Comparison of ENCODE assay signal across 8 mouse cellular contexts in the genomic region with DNA sequence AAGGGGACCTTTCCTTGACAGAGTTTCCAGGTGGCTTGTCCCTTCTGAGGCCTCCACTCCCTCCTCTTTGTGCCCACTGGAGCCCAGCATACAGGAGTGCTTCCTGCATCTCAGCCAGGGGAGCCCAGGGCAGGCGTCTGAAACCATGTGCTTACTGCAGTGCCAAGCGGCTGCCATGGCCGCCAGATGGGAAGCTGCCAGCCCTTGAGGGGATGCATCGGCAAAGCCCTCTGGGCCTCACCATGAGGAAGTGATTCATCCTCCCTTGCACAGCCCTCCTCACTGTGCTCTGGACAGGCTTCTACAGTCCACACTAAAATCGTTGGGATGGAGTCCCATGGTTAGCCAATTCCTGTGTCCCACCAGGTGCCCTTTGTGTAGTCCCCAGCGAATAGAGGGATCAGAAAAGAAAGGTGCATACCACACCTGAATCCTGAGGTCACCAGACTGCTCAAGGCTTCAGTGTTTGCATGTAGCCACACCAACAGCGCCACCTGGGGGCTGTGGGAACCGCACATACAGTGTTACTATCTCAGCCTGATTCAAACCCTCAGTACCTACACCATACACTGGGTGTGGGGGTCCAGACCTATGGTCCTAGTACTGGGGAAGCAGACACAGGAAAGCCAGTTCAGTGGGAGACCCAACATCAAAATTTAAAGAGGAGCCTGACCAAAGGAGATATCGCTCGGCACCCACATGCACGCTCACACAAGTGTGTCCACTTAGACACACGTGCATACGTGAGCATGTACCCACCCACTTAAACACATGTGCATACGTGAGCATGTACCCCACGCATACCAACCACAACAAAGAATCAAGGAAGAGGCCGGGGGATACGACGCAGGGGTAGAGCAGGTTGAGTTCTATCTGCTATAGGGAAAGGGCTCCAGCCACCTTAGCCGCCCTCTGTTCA. TPM values are rescaled to one million over a fixed set of nuclear protein-coding genes. Genes with fewer than 3 reads are reported as not detected.
DNase-seq lines count a peak whose midpoint lies in the region; ATAC-seq and TF ChIP-seq lines count a peak whose summit lies in the region.

No protein-coding gene starts in this region.

- no peak overlapping the region for H3K4me3 ChIP-seq in forebrain, embryonic 11.5 days (ENCODE audit: low read depth, low read length)
- no peak overlapping the region for H3K4me3 ChIP-seq in forebrain, embryonic 12.5 days (replicated peaks)
- no peak overlapping the region for H3K4me3 ChIP-seq in thymus, adult 2 months (ENCODE audit: control insufficient read depth, insufficient read depth, low read length)
- no peak overlapping the region for H3K4me3 ChIP-seq in midbrain, embryonic 14.5 days (replicated peaks; ENCODE audit: low read depth, low read length)

- 85% methylated on average over 19 of the region's 19 CpGs for WGBS in forebrain, embryonic 11.5 days
- WGBS in forebrain, embryonic 12.5 days: 82% methylated on average over 19 of the region's 19 CpGs
- 68% methylated on average over 19 of the region's 19 CpGs for WGBS in thymus, adult 2 months
- WGBS in midbrain, embryonic 14.5 days: 82% methylated on average over 19 of the region's 19 CpGs

- H3K4me2 ChIP-seq in forebrain, embryonic 11.5 days (ENCODE audit: low read depth, low read length, severe bottlenecking): no peak overlapping the region
- H3K4me2 ChIP-seq in forebrain, embryonic 12.5 days: no peak overlapping the region
- no peak overlapping the region for H3K4me2 ChIP-seq in midbrain, embryonic 14.5 days (ENCODE audit: low read length)

- no peaks in the 10 kb centered on the region for H3K4me1 ChIP-seq in forebrain, embryonic 11.5 days (replicated peaks; ENCODE audit: control insufficient read depth, insufficient read depth, low read length)
- H3K4me1 ChIP-seq in forebrain, embryonic 12.5 days: no peaks in the 10 kb centered on the region
- no peaks in the 10 kb centered on the region for H3K4me1 ChIP-seq in thymus, adult 2 months (replicated peaks; ENCODE audit: control insufficient read depth, insufficient read depth, low read length)
- H3K4me1 ChIP-seq in midbrain, embryonic 14.5 days (ENCODE audit: control insufficient read depth, insufficient read depth, low read length): no peaks in the 10 kb centered on the region

- ATAC-seq in forebrain, embryonic 11.5 days (replicated peaks; ENCODE audit: low FRiP score): no peak; the same call in 1 of the 2 replicates
- ATAC-seq in forebrain, embryonic 12.5 days (ENCODE audit: low FRiP score): no peak; the same call in 1 of the 2 replicates
- ATAC-seq in midbrain, embryonic 14.5 days (ENCODE audit: low FRiP score, low TSS enrichment): peak; percentile 31; the same call in 1 of the 2 replicates

- H3K27me3 ChIP-seq in forebrain, embryonic 11.5 days (ENCODE audit: control insufficient read depth, insufficient read depth, low read length): no peaks in the 10 kb centered on the region
- H3K27me3 ChIP-seq in forebrain, embryonic 12.5 days: no peaks in the 10 kb centered on the region
- no peaks in the 10 kb centered on the region for H3K27me3 ChIP-seq in thymus, adult 2 months (ENCODE audit: control insufficient read depth, insufficient read depth, low read length)
- no peaks in the 10 kb centered on the region for H3K27me3 ChIP-seq in midbrain, embryonic 14.5 days (ENCODE audit: control insufficient read depth, insufficient read depth, low read length)

- no peak overlapping the region for H3K27ac ChIP-seq in forebrain, embryonic 11.5 days (ENCODE audit: low read depth, low read length)
- H3K27ac ChIP-seq in forebrain, embryonic 12.5 days: no peak overlapping the region
- no peak overlapping the region for H3K27ac ChIP-seq in thymus, adult 2 months (ENCODE audit: control insufficient read depth, insufficient read depth, low read length)
- no peak overlapping the region for H3K27ac ChIP-seq in midbrain, embryonic 14.5 days (replicated peaks; ENCODE audit: low read depth, low read length)

- peak; percentile 71 for DNase-seq in forebrain, embryonic 11.5 days (ENCODE audit: low spot score)
- DNase-seq in thymus, adult 2 months: peak; percentile 30
- DNase-seq in thymus, adult 18-20 months: no peak
- peak; percentile 49 for DNase-seq in embryo, embryonic 11 days
- DNase-seq in kidney, adult 9 months: peak; percentile 41
- peak; percentile 60 for DNase-seq in midbrain, embryonic 14.5 days
- DNase-seq in layer of hippocampus, adult 9-10 months (ENCODE audit: low spot score): no peak

- no peak overlapping the region for H3K9ac ChIP-seq in forebrain, embryonic 11.5 days (ENCODE audit: low read length)
- H3K9ac ChIP-seq in forebrain, embryonic 12.5 days: no peak overlapping the region
- H3K9ac ChIP-seq in midbrain, embryonic 14.5 days (replicated peaks; ENCODE audit: low read length): no peak overlapping the region

- no peaks in the 10 kb centered on the region for H3K9me3 ChIP-seq in forebrain, embryonic 11.5 days (ENCODE audit: control insufficient read depth, low read length)
- no peaks in the 10 kb centered on the region for H3K9me3 ChIP-seq in forebrain, embryonic 12.5 days
- no peaks in the 10 kb centered on the region for H3K9me3 ChIP-seq in midbrain, embryonic 14.5 days (ENCODE audit: control insufficient read depth, low read length)

- TF ChIP-seq POLR2A in thymus, adult 2 months (IDR thresholded peaks at IDR 0.05; ENCODE audit: control insufficient read depth, extremely low read depth, insufficient read depth, low read length, poor library complexity): no peak

- TF ChIP-seq CTCF in thymus, adult 2 months (IDR thresholded peaks at IDR 0.05; ENCODE audit: borderline replicate concordance, control insufficient read depth, extremely low read depth, insufficient read depth, low read length, poor library complexity): 0 out of 2 replicates have a peak, but pooled peaks have one; percentile 10

- H3K36me3 ChIP-seq in forebrain, embryonic 11.5 days (ENCODE audit: control insufficient read depth, insufficient read depth, low read length): no peaks in the 10 kb centered on the region
- no peaks in the 10 kb centered on the region for H3K36me3 ChIP-seq in forebrain, embryonic 12.5 days (replicated peaks)
- H3K36me3 ChIP-seq in thymus, adult 2 months (ENCODE audit: control insufficient read depth, insufficient read depth, low read length): no peaks in the 10 kb centered on the region
- no peaks in the 10 kb centered on the region for H3K36me3 ChIP-seq in midbrain, embryonic 14.5 days (ENCODE audit: control insufficient read depth, insufficient read depth, low read length)

RNA-seq across cellular contexts. Expression of a gene that starts 27.5 kb away (rescaled TPM):
- 18.1 and 19.8 TPM in 2 replicates for polyA plus RNA-seq in forebrain, embryonic 11.5 days (2014; fragmentation: Nextera tagmentation; extraction: Ambion mirVana)
- 11.8 and 15.1 TPM in 2 replicates for polyA plus RNA-seq in forebrain, embryonic 12.5 days (2016; fragmentation: Nextera tagmentation; extraction: Ambion mirVana)
- 15.2 and 20.0 TPM in 2 replicates for polyA plus RNA-seq in thymus, adult 2 months (2012; rRNA removed)
- polyA plus RNA-seq in midbrain, embryonic 14.5 days (2014; fragmentation: Nextera tagmentation; extraction: Ambion mirVana): 7.1 and 11.7 TPM in 2 replicates

Comparison
In these comparisons a context has a peak if more than half of its experiments do, and no peak if none do; other contexts are left out.
1. DNase-seq: peak in forebrain, embryonic 11.5 days (single experiment), thymus, adult 2 months (single experiment), embryo, embryonic 11 days (single experiment), kidney, adult 9 months (single experiment) and midbrain, embryonic 14.5 days (single experiment); none in thymus, adult 18-20 months (0 of 2) and layer of hippocampus, adult 9-10 months (single experiment).